Mouse (Mus musculus) G1E (cell line): ENCODE measurements around the gene Slc25a26.

Experiments
- CTCF ChIP-seq: IDR thresholded peaks from 2 replicates; pipeline ENCODE4 v1.5.1; 2012; ENCODE audit warnings: low read depth, low read length, inconsistent platforms, mixed read lengths
- POLR2AphosphoS5 ChIP-seq: IDR thresholded peaks from 2 replicates; pipeline ENCODE4 v1.6.1; 2012; ENCODE audit warnings: low read depth, low read length, inconsistent platforms; ENCODE audit not compliant: insufficient replicate concordance
- TAL1 ChIP-seq: conservative IDR thresholded peaks from 2 replicates; pipeline ENCODE4 v1.6.1; 2012; ENCODE audit warnings: low read depth, low read length, inconsistent platforms, mixed read lengths

- TF ChIP-seq CTCF (no peak), POLR2AphosphoS5 (no peak), TAL1 (no peak)
Observed at GRCm38 (mm10) chr6:94645723-94646122, 145.6 kb downstream of the Slc25a26 start.
